Mouse (Mus musculus) right cerebral cortex, adult 18-20 months (tissue): Measurements from ENCODE around the gene Pdzd4.

ENCODE experiments used
- DNase-seq: peaks from one replicate; pipeline ENCODE4 v3.0.0; 2022; ENCODE audit warnings: mixed read lengths

Gene Pdzd4

DNA sequence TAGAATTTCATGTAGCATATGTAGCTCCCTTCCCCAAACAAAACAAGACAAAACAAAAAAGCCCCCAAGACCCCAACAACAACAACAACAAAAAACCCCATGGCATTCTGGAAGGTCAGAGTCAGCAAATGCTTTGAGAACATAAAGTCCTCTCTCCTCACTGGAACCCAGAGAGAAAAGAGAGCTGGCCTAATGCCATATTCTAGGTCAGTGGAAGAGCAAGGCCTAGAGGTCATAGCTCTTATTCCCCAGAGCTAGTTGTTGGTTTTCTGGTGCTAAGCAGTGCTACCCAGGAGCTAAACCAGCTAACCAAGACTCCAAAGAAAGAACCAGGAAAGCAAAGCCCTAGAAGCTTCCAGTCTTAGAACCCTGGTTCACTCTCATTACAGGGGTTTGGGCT, 39.1 kb downstream of the Pdzd4 start:
- no peak for DNase-seq

- DNase-seq = no peak
These were observed 42.5 kb downstream of the Pdzd4 start for GRCm38 (mm10) chrX:73782227-73782626.

GRCm38 (mm10) chrX:73774802-73775483, 49.8 kb downstream of the Pdzd4 start:
- DNase-seq = no peak

GRCm38 (mm10) chrX:73774168-73774760, 50.5 kb downstream of the Pdzd4 start, which contains the start of gene Srpk3:
Srpk3 (plus strand) TSS chrX:73774405.
- peak; percentile 49 for DNase-seq

DNA sequence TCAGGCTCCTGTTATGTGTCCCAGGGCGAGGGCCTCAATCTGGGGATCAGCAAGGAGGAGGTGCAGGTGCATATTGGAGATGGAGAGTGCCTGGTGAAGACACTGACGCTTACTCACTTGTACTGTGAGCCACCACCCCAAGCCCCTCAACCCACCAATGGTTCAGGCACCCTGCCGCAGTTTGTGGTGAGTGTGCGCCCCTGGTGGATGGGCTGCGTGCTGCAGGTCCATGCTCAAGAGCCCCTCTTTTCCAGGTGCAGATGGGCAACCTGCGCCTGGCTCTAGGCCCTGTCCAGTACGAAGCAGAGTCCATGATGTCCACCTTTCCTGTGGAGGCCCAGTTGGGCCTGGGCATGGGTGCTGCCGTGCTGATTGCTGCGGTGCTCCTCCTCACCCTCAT, 57.5 kb downstream of the Pdzd4 start:
- no peak for DNase-seq

DNA sequence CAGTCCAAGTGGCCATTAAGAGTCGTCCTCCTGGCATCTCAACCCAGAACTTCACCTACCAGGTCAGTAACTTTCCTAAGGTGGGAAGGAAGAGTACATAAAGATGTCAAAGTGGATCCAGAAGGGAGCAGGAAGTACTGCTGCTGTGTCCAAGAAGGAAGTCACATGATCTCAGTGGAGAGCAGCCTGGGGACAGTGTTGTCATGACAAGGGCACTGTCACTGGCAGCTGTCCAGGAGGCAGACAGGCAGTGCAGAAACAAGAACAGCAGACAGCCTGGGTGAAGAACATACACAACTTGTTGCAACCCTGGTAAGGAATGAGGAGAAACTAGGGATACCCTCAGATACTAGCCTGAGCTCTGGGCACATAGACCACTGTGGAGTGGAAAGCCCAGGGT, 59.5 kb downstream of the Pdzd4 start:
- no peak for DNase-seq

DNA sequence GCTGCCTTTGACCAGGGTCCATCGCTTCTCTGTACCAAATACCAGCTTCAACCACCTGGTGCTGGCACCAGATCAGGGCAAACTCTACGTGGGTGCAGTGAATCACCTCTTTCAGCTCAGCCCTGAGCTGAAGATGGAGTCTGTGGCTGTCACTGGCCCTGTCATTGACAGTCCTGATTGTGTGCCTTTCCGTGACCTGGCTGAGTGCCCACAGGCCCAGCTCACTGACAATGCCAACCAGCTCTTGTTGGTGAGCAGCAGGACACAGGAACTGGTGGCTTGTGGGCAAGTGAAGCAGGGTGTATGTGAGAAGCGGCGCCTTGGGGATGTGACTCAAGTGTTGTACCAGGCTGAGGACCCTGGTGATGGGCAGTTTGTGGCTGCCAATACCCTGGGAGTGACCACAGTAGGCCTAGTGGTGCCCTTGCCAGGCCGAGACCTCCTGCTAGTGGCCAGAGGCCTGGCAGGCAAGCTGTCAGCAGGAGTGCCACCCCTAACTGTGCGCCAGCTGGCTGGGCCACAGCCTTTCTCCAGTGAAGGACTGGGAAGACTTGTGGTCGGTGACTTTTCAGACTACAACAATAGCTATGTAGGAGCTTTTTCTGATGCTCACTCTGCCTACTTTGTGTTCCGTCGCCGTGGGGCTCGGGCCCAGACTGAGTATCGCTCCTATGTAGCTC, 66.0 kb downstream of the Pdzd4 start:
- no peak for DNase-seq

GRCm38 (mm10) chrX:73756334-73757140, 68.2 kb downstream of the Pdzd4 start, which contains the start of gene Plxnb3:
Plxnb3 (plus strand) TSS chrX:73757090.
- DNase-seq = peak; percentile 20

- no peak for DNase-seq
These were observed 75.8 kb downstream of the Pdzd4 start for GRCm38 (mm10) chrX:73748977-73749376.

- no peak for DNase-seq
These were observed 79.8 kb downstream of the Pdzd4 start for GRCm38 (mm10) chrX:73744774-73745481.
